Mouse (Mus musculus): ENCODE results near the gene Gm20388.

Gm20388 gene

DNA sequence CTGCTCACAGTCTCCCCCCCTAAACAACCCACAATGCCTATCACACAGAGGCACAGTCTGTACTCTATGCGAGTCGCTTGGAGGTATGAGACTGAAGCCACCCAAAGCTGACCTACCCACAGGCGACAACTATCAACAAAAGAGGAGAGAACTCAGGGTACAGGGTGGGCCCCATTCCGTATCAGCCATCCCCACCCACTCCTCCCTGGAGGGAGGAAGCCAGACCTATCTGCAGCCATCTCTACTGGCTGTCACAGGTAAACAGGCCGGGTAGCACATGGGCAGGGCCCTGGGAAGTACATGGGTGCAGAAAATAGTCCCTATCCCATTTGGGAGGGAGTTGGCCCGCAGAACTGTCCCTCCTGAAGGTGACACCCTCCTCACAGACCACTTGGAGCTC, 2614.4 kb downstream of the Gm20388 start:
- peak; percentile 76 for DNase-seq

DNA sequence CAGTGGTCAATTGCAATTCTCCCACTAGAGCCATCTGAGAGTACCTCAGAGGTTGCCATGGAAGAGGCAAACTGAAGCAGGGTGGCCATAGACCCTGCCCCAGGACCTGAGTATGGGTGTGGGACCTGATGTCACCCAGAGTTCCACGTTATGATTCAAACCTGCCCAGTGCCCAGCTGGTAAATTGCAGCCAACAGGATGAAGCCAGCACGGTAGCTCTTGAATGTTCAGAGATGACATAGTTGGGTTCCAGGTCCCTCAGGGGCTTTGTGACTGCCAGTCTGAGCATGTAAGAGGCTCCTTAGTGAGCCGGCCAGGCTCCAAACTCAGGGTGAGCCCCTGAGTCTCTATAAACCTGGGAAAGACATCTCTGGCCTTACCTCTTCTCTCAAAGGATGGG, 2615.4 kb downstream of the Gm20388 start:
- no peak for DNase-seq

DNA sequence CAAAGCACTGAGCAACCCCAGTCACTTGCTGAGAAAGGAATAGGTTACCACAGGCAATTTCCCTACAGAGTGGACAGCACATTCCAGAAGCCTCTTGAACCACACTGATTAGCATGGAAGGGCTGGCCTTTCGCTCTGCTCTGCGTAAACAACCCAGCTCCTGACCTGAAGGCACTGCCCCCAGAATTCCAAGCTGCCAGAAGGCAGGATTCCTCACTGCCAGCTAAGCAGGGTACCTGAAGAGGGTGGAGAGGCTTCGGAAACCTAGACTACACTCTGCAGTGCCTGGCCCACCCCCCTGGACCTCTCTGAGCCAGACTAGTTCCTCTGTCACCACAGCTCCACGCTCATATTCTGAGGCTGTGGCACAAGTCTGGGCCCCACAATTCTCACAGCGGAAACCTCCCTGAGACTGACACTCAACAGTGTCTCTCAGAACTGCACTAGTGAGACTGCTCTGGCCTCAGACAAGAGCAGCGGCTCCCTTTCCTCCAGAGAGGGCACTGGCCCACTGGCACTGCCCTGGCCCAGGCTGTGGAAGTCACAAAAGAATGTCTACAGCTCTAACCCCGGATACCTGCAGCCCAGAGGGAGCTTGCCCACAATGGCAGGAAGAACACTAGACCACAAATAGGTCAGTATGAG, 2616.0 kb downstream of the Gm20388 start:
- no peak for DNase-seq

GRCm38 (mm10) chr8:122527937-122528336, 2617.3 kb downstream of the Gm20388 start:
- no peak for DNase-seq

- no peak for DNase-seq
Measured at GRCm38 (mm10) chr8:122529159-122529558, 2618.5 kb downstream of the Gm20388 start.

- no peak for DNase-seq
Measured at GRCm38 (mm10) chr8:122531312-122531711, 2620.7 kb downstream of the Gm20388 start.

- peak; percentile 58 for DNase-seq
Measured at GRCm38 (mm10) chr8:122537033-122537432, 2626.4 kb downstream of the Gm20388 start.

- peak; percentile 82 for DNase-seq
Measured at GRCm38 (mm10) chr8:122537812-122538211, 2627.2 kb downstream of the Gm20388 start.

- peak; percentile 58 for DNase-seq
Measured at GRCm38 (mm10) chr8:122538310-122539076, 2627.9 kb downstream of the Gm20388 start.

DNA sequence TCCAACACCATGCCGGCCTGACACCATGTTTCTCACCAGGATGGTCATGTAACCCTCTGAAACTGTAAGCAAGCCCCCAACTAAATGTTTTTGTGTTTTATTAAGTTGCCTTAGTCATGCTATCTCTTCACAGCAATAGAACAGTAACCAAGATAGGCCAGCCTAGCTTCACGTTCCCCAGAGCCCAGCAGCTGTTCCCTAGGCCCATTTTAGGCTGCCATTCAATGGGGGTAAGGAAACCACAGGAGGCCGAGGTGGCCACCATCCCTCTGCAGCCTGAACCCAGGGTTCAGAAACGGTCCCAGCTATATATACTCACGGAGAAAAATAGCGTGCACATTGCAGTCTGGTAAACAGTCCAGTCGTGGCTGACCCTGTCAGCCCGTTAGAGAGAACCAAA, 2633.5 kb downstream of the Gm20388 start:
- no peak for DNase-seq

- DNase-seq = peak; percentile 91
Measured at GRCm38 (mm10) chr8:122546066-122546755, 2635.6 kb downstream of the Gm20388 start.

DNA sequence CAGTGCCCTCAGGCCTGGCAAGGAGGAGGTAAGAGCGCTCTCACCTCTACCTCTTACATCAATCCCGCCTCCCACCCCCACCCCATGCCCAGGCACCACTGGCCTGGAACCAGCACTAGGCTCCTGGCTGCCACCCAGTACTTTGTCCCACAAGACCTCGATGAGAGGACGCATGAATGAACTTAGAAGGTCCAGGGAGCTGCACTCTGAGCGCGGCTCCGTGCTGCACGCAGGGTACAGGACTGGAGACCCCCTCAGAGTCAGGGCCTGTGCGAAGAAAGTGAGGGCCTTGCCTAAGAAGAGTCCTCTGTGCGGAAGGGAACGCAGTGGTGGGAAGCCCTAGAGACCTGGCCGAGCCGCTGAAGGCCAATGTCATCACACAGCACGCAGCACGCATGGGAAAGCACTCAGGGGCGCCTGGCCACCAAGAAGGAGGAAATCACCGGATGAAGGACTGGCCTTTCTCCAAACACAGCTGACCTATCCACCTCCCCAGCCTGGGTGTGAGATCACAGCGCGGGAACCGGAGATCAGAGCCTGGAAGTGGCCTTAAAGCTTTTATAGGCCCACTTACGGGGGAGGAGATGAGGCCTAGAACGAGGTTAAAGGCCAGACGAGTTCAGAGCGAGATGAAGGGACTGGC, 2636.3 kb downstream of the Gm20388 start:
- peak; percentile 45 for DNase-seq

- peak; percentile 89 for DNase-seq
Measured at GRCm38 (mm10) chr8:122547815-122548214, 2637.2 kb downstream of the Gm20388 start.

DNA sequence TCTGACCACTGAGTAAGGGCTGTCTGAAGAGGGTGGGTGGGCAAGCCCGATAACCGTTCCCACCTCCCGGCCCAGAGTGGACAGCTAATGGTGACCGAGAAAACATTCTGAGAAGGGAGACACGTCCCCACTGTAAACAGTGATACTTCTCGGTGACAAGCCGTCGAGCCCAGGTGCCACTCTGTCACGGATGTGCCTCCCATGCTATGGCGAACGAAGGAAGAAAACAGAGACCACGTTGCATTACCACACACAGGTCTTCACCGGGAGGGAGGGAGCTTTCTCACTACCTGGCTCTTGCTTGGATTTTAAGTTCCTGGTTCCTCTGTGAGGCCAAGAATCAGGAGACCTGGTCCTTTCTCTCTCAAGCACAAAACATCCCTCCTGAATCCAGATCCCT, 2637.7 kb downstream of the Gm20388 start:
- DNase-seq = no peak

DNA sequence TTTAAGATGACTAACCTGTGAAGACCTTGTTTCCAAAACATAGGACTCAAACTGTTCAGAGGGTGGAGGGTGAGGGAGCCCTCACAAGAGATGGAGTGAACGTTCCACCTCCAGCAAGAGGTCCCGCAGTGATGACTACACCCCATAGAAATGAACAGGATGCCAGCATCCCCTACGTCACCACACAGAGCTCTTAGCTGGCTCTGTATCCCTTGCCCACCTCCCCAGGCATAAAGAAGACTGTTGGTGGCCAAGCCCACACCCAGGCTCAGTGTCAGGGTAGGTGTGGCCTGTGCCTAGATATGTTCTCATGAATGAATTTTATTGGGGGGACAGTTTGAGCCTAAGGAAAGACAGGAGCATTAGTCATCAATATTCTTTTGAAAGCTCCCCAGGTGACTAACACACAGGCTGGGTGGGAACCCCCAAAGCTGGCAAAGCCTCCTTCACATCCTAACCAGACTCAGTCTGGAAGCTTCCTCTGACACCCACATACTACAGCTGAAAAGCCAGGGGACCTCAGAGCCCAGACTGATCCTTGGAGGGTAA, 2638.3 kb downstream of the Gm20388 start:
- DNase-seq = peak; percentile 68

- peak; percentile 84 for DNase-seq
Measured at GRCm38 (mm10) chr8:122550234-122550994, 2639.8 kb downstream of the Gm20388 start.

DNA sequence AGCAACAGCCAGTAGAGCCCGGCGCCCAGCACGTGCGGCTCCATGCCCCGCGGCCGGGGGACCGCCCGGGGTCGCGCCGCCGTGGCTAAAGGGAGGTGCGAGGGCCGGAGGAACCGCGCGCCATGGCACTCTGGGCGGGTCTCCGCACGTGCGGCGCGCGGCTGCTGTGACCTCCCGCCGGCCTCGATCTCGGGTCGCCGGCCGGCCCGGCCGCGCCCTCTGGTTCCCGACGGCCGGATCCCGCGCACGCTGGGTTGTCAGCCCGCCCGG, 2640.3 kb downstream of the Gm20388 start:
- DNase-seq = no peak

DNA sequence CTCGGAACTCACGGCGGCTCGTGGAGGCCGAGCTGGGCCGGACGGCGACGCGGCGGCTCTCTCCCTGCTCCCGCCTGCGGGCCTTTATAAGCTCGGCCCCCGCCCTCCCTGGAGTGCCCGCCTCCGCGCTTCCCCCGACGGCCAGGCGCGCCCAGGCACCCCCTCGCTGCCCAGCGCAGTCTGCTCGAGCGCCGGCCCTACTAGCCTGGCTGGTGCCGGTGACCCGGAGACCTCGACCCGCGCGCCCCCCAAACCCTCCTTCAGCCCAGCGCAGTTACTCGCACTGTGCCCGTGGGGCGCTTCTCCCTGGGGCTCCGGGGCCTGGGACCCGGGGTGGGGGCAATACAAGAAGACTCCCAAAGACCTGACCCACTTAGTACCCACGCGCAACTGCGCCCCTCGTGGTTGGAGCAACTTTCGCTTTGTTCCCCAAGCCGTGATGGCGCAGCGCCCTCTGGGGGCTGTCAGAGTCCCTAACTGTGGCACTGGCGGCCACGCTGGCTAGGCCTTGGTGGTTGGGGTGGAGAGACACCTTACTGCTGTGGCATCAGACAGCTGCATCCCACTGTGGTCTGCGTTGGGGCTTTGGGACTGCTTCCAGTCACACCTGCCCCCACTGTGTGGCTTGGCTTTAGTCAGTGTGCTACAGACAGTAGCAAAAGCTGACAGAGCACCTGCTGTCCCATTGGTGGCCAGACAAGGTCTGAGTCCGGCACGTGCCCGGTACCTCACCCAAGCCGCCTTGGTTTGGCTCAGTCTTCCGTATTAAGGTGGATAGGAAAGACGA, 2640.8 kb downstream of the Gm20388 start, which contains the start of gene Piezo1:
Gene Piezo1, minus strand, starts transcription at position 65 of the 787 bp plus-strand sequence.
- peak; percentile 93 for DNase-seq

GRCm38 (mm10) chr8:122554786-122555185, 2644.1 kb downstream of the Gm20388 start:
- DNase-seq = no peak

DNA sequence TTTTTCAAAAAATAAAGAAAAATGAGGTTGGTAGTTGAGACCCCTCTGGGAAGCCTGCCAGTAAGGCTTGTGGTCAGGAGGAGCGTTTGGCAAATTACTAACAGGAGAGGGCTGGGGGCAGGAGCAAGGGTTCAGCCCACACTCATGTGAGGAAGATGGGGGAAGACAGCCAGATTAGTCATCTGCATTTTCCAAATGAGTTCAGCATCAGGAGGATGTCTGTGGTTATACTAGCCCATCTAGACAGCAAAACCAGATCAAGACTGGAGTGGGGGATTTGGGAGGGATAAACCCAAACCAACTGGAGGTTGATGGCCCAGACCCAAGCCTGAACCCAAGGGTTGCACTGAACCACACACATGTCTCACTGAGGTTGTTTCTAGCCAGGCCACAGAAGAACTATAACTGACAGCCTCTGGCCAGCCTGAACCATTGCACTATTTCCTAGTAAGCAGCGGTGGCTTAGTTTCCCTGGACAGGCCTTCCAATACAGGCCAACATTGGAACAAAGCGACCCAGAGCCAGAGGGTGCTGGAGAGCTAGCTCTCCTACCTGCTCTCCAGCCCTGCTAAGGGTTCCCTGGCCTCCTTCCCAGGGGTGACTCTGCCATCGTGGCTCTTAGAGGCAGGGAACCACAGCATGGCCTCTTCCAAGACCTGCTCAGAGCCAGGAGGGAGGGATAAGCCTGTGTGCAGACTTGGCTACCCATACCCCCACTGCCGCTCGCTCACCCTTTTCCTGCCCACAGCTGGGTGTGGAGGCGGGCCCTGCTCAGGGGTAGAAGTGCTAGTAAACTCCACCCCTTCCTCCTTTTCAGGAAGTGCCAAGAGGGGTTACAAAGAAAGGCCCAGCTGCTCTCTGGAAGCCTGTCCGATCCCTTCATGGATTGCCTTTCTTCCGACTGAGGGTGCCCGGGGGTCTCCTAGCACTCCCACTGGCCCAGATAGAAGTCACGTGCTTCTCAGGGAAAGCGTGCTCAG, 2645.7 kb downstream of the Gm20388 start:
- peak; percentile 78 for DNase-seq

Data from liver (tissue).